Mouse (Mus musculus): ENCODE measurements around the gene 1110032A03Rik.

GRCm38 (mm10) chr9:50811187-50811586 is 35.9 kb upstream of the 1110032A03Rik start:
- no peak for TF ChIP-seq POLR2A (IDR thresholded peaks at IDR 0.05; ENCODE audit: borderline replicate concordance, extremely low read depth, insufficient read depth, insufficient read length, poor library complexity, severe bottlenecking)
- no peak for TF ChIP-seq CTCF (IDR thresholded peaks at IDR 0.05; ENCODE audit: borderline replicate concordance, extremely low read depth, insufficient read depth, insufficient read length)
